Mouse (Mus musculus) induced T-regulatory cell, adult 2 months (primary cell): ENCODE measurements around the gene Lysmd1.

Experiments used
- DNase-seq: peaks from one replicate; pipeline ENCODE4 v3.0.0-alpha.2; 2012; ENCODE audit warnings: low read depth

The Lysmd1 gene

DNA sequence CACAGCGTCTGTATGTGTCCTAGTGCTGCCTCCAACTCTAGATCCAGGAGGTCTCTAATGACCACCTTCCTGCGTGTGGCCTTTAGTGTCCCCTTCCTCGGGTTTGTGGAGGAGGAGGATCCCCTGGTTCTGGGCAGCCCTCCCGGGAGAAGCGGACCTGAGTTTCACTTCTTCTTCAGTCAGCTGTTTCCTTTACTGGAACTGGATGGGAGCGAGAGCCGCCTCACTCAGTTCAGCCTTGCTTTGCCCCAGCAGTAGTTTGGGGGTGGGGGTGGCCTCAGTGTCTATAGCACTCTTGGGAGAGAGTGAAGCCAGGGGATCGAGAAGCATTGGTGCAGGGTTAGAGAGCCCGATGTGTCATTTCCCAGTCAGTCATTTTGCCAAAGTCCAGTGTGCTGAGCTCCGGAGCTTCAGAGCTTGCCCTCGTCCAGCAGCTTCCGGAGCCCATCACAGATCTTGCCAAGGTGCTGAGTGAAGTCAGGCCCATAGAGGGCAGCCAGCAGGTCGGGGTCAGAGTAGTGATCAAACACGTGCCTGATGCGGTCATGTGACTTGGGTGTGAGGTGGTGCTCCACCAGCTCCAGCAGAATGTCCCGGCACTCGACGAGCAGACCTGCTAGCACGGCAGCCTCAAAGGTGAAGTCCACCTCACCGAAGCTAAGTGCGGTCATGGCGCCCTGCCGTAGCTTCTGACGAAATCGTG lies 5.8 kb downstream of the Lysmd1 start:
- peak; percentile 16 for DNase-seq

DNA sequence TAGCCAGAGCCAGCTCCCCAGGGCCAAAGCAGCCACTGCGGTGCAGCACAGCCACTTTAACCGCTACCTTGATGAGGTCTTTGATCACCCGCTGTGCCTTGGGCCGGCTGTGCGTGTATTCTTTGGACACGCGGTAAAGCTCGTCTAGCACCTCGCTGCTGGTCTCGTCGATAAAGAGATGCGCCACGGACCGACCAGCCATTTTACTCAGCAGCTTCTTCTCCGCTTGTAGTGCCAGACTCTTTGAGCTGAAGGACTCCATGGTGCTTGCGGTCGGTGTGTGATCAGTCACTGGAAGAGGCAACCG lies 6.4 kb downstream of the Lysmd1 start:
- peak; percentile 24 for DNase-seq

DNA sequence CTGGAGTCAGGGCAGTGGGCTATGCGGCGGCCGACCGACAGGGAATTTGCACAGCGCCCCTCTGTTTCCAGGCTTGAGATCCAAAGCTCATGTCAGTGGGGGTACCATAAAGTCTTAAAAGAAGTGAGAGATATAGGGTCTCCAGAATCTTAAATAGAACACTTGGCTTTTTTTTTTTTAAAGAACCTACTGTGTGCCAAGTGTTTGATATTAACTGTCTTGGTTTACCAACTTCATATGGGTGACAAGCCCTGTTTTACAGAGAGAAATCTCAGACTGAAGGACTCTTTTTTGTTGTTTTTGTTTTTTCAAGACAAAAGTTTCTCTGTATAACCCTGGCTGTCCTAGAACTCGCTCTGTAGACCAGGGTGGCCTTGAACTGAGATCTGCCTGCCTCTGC lies 6.9 kb downstream of the Lysmd1 start:
- no peak for DNase-seq

DNA sequence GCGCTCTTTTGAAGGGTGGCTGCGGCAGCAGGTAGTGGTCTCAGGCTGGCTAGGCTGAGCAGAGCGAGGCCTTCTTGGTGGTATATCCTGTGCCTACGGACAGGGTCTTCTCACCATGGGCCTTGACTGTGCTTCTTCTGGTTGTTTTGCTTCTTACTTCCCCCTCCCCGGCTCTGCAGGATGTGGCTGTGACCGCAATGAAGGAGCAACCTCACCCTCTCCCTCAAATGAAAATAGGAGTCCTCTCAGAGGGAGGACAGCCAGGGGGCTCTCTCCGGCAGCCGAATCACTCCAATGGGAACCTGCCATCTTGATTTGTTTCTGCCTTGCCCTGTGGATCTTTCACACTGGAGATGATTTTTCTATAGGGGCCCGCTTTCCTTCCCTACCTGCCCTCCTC lies 7.6 kb downstream of the Lysmd1 start:
- DNase-seq: peak; percentile 86

DNA sequence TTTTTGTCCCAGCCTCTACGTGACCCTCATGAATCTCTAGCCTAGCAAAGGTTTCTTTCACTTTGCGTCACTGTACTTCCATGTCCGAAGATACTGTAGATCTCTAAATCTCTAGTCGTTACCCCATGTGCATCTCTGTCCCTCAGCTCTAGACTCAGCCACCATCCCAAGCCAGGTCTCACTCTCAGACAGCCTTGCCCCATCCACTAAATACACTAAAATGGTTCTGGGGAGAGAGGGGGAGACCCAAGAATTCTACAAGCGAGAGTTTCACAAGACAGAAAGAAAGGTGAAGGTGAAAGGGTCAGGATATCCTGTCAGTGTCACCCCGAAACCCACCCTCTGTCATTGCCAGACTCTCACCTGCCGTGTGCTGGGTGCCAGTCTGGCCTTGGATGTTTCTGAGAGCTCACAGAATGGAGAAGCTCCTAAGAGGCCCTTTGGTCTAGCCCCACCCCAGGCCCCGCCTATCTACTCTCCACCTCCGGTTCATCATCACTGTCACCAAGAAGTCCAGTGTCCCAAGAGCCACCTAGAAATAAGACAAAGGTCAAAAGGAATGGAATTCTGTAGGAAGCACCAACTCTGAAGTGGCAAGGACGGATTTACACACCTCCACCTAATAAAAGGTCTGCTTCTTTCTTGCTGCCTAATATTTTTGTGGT lies 8.2 kb downstream of the Lysmd1 start, which contains the start of gene Tnfaip8l2:
Gene Tnfaip8l2 (minus strand): TSS at position 409 of the 665 bp plus-strand sequence.
- peak; percentile 84 for DNase-seq

DNA sequence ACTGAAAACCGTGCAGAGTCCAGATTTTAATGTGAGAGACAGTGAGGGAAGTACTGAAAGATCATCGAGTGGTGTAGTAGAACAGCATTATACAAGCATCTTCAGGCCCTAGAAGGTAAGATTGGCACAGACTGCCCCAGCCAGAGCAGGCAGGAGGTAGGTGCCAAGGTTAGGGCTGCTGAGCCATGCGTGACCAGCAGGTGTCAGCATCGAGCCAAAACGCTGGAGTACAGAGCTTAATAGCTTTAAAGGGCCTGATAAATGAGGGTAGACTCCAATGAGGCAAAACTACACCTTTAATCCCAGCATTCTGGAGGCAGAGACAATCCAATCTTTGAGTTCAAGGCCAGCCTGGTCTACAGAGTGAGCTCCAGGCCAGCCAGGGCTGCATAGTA lies 8.7 kb downstream of the Lysmd1 start:
- DNase-seq: peak; percentile 96

DNA sequence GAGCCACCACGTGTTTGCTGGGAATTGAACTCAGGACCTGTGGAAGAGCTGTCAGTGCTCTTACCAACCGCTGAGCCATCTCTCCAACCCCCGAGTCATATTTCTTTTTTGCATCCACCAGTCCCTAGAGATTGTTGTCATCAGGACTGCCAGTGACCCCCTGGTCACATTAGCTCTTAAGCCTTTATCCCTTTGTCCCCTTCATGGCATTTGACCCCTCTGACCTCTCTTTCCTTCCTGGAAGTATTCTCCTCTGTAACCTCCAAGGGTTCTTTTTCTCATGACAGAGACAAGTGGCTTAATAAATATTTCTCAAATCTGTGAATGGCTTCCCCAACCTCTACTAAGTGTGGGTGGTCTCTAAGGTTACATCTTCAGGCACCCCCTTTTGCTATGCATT lies 14.0 kb downstream of the Lysmd1 start:
- DNase-seq: no peak

DNA sequence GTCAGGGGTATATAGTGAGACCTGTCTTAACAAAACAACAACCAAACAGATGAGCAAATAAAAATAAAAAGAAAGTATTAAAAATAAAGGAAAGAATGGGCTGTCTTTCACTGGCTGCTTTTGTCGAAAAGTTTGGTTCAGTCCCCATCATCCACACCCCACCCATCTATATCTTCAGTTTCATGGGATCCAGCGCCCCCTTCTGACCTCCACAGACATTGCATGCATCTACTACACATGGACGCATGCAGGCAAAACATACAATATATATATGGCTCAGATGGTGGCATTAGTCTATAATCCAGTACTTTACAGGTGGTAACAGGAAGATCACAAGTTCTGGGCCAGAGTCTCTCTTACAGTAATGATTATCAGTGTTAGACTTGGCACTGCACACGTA lies 20.0 kb downstream of the Lysmd1 start:
- DNase-seq: peak; percentile 85

DNA sequence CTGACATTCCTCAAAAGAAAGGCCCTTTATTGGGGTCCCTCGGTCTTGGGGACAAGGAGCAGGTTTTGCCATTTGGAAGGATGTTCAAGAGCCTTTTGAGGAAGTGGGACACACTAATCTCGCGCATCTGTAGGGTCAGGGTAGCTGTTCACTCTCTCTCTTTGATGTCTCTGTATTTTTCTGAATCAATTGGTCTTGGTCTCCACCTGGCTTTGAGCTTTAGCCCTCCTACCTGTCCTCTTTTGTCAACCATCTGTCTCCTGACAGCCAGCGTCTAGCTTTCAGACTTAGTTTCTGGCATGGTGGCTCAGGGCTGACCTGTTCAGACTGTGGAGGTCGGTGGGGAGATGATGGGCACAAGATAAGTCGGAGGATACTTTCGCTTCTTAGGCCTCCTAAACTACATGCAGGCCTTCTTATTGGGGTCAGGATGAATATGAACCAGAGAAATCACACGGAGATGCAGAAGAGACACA lies 25.7 kb downstream of the Lysmd1 start:
- DNase-seq: no peak

DNA sequence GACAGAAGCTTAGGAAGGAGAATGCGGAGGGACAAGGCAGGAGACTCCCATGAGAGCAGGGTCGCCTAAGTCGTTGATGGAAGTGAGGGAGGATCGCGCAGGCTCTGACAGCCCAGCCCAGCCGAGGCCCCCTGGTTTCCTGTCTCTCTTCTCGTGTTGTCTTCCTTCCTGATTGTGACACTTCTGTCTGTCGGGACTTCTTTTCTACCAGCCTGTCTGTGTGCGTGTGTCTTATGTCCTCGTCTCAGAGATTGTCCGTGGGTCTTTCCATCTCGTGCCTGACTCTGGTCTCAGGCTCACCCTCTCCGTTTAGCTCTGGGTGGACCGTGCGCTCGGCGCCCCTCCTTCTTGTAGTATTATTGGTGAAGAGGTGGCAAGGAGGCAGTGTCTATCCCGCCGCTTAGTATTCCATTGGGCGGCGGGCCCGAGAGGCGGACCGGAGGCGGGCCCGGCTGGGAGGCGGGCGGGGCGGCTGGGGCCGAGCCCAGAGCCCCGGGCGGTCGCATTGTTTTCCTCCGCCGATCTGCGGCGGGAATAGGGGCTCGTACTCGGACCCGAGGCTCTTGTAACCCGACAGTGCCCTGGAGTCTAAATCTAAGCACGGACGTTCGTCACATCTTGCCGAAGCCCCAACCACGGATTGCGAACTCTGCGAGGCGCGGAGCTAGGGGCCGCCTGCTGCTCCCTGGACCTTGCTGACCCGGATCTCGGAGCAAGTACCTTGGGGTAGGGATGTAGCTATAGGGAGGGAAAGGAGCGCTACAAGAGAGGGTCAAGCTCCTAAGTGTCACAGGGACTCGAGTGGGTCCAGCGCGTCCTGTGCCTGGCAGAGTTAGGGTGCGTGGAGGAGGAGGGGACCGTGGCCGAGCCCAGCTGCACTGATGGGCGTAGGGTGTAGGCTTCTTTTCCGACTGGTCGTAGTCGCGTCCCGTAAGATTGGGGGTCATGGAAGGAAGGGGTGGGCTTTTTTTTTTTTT lies 26.4 kb downstream of the Lysmd1 start, which contains the start of gene Sema6c:
Gene Sema6c (plus strand): TSS at position 471 of the 977 bp plus-strand sequence.
- DNase-seq: peak; percentile 93

DNA sequence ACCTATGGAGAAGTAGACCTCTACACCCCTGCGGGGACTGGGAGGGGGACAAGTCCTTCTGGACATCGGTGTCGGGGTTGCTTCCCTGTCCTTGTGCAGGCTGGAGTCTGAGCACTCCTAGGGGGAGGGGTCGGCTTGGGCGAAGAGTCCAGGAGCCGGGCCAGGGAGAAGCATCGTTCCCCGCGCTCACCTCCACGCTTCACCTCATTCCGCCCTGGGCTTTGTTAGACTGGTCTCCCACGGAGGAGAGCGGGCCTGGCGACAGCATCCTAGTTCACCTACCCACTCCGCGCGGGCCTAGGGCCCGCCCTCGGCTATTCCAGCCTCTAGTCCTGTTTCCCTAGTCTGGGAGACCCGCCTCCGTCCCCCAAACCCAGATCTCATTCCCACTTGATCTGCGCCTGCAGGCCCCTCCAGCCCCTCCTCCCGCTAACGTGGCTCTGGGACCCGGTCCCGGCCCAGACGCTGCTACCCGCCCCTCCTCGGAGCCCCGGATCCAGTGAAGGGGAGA lies 27.2 kb downstream of the Lysmd1 start:
- peak; percentile 34 for DNase-seq

DNA sequence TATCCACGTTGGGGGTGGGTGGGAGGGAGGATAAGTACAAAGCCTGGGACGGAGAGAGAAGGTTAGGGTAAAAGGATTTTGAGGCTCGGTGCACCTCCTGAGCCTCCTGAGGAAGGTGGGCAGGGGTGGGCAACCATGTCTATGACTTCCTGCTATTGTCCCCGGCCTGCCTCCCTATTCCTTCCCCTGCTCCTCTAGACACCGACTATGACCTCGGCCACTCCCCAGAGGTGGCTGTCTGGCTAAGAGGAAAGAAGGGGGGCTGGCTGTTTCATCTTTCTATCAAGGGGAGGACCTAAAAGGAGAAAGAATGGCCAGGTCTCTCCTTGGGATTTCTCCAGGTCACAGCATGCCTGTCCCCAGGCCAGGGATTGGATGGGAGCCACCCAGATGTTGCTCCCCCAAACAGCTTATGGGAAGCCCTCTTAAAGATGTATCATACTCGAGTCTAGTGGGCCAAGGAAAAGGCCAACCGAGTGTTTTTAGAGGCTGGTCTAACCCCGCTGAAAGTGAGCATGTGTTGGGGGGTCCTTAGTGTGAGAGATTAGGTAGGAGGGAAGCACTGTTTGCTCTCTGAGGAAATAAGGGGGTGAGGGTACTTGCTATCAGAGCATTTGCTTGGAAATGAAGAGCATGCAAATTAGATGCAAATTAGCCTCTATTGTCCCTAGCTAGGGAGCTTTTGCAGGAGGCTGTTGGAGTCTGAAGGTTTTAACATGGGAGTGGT lies 27.9 kb downstream of the Lysmd1 start:
- DNase-seq: peak; percentile 30

DNA sequence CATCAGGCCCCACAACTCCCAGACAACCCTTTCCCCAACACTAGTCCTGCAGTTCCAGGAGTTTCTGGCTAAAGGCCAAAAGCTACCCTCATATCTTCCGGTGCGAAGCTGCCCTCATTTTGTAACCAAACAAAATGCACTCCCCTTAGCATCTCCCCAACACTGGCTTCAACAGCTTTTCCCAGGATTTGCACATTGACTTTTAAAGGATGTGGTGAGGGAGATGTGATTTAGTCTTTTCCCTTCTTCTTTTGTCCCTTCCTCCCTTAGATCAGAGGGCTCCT lies 28.4 kb downstream of the Lysmd1 start:
- DNase-seq: no peak

DNA sequence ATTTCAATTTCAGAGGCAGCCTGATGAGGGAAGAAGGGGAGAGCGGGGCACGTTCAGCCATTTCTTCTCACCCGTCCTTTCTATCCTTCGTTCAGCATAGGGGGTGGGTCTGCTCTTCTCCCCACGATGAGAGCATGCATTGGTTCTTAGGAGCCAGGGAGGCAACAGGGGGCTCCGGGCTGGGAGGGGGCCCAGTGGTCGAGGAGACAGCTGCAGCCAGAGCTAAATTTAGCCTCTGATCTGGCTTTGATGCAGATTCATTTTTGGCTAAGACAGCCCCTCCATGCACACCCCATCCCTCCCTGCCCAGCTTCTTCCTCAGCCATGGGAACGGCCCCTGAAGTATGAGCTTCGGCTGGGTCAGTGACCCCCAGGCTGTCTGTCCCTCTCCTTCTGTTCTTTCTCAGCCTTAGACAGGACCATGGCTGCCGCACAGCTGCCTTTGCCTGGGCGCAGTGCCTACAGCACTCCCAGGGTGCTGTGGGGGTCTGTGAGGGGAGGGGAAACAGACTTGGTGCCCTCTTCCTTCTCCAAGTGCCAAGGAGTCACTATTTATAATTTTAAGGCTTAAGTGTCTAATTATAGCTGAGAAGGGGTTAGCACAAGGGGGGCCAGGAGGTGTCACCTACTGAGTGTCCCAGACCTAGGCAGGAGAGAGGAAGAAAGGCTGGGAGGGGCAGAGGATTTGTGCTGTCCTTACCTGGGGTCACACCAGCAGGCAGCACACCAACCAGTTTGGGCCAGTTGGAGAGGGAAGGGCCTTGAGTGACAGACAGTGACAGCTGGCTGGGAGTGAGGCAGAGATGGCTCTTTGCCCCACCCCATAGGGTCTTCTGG lies 29.7 kb downstream of the Lysmd1 start:
- no peak for DNase-seq

DNA sequence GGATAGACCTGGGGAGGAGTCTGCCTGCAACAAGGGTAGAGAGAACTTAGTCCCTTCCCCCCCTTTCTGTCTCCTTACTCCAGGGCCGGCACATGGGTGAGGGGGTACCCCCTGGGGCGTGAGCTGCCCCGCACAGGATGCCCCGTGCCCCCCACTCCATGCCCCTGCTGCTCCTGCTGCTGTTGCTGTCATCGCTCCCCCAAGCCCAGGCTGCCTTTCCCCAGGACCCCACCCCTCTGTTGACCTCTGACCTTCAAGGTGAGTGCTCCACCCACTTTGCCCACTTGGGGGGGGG lies 30.3 kb downstream of the Lysmd1 start:
- no peak for DNase-seq

DNA sequence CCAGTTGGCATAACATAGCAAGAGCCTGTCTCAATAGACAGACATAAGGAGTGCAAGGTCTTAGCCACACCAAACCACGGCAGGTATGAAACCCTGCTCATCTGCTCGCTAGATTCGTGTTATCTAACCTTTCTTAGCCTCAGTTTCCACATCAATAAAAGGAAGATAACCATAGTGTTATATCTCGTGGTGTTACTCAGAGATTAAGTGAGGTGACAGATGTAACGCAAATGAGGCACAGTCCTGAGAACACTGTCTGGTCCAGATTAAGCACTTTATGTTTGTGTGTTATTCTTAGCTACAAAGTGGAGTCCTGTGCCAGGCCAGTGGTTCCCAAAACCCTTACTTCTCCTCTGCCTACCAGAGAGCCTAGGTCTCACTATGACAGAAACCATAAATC lies 31.0 kb downstream of the Lysmd1 start:
- no peak for DNase-seq

DNA sequence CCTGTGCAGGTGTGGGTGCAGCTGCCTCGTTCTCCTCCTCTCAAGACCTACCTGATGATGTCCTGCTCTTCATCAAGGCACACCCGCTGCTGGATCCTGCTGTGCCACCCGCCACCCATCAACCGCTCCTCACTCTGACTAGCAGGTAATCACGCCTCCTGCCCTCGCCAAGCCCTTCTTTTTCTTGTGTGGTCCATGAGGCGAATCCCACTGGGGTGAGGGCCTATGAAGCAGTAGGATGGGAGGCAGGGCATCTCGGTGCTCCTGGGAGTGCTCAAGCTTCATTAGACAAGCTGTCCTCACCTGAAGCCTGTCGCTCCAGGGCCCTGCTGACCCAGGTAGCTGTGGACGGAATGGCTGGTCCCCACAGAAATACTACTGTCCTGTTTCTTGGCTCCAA lies 36.1 kb downstream of the Lysmd1 start:
- no peak for DNase-seq

DNA sequence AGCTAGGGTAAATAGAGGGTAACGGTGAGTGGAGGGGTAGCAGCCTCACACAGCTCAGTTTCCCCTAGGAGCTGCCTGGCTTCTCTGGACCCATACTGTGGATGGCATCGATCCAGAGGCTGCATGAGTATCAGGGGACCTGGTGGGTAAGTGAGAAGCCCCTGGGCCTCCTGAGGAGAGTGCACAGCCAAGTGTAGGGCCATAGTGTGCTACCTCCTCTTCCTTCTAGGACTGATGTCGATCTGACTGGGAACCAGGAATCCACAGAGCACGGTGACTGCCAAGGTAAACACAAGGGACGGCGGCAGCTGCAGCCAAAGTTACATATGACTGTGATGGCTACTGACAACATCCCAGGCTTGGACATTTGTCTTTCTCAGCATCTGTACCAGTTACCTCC lies 37.2 kb downstream of the Lysmd1 start:
- DNase-seq: no peak

DNA sequence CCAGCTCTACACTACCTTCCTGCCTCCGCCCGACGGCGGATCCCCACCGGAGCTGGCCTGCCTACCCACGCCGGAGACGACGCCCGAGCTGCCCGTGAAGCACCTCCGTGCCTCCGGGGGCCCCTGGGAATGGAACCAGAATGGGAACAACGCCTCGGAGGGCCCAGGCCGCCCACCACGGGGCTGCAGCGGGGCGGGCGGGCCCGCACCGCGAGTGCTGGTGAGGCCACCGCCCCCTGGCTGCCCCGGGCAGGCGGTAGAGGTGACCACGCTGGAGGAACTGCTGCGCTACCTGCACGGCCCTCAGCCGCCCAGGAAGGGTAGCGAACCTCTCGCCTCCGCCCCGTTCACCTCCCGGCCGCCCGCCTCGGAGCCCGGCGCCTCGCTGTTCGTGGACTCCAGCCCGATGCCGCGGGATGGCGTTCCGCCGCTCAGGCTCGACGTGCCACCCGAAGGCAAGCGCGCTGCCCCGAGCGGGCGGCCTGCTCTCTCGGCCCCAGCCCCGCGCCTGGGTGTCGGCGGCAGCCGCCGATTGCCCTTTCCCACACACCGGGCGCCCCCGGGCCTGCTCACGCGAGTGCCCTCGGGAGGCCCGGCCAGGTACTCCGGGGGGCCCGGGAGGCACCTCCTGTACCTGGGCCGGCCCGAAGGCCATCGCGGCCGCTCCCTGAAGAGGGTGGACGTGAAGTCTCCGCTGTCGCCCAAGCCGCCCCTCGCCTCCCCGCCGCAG lies 38.8 kb downstream of the Lysmd1 start:
- no peak for DNase-seq

DNA sequence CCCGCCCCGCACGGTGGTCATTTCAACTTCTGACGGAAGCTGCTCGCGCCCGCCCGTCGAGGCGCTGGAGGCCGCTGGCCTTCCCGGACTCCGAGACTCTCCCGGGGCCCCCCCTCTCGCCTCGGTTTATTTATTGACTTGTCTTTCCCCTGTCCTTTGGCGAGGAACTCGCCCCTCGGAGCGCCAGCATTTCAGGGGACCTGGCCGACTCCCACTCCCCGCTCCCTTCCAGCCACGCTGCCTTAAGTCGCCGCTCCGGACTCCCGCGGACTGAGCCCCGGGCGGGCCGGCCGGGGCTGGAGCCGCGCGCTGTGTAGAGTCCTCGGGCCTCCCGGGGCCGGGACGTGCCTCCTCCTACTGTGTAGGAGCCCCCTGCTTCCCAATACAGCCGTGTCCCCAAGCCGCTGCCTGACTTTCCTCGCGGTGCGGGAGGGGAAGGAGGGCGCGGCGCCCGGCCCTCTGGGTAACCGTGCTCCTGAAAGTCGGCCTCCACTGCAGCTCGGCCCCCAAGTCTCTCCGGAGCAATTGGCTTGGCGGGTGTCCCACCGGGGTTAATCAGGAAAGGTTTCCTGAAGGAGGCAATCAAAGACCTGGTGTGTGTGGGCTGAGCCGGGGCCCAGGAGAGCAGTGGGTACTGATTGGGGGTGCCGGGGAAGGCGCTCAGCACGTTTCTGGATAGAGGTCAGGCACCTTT lies 39.5 kb downstream of the Lysmd1 start:
- peak; percentile 34 for DNase-seq
